In the genomic region with DNA sequence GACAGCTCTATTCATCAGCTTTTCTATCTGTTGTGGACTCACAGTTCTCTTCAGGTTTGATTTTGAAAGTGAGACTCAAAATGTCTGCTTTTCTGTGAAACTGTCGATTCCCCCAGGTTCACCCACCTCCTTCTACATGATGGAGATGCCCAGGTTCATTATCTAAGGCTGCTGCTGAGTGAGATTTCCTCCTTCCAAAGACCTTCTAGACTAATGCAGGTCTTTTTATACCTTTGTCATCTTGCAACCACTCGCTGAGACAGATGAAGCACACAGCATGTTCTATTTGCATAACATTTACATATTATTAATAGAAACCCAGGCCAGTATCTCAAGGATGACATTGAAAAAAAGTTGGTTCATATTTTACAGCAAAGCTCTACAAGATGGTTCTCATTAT, we compare ENCODE assay signal across 10 mouse cellular contexts.
"Had no signal": no experiment of that assay in that cellular context is flagged by ENCODE, and none has a peak within 500 bp of the region (broad histone marks: within the 10 kb centered on the region; RNA-seq: fewer than 3 reads in every experiment).

No protein-coding gene starts in this region.

- H3K4me2 ChIP-seq: limb, embryonic 13.5 days had no signal

- H3K36me3 ChIP-seq: limb, embryonic 13.5 days had no signal

- DNase-seq: kidney, adult 11 months; kidney, adult 9 months; kidney, postnatal 4 days; left cerebral cortex, postnatal 4 days; lung, adult 18-20 months; right cerebral cortex, postnatal 14 days; thymus, postnatal 36 days had no signal

- H3K9ac ChIP-seq: limb, embryonic 13.5 days; liver, embryonic 14.5 days had no signal

- H3K9me3 ChIP-seq: limb, embryonic 13.5 days had no signal

- H3K27me3 ChIP-seq: limb, embryonic 13.5 days had no signal

- H3K4me3 ChIP-seq: limb, embryonic 13.5 days had no signal

- H3K27ac ChIP-seq: kidney, postnatal 0 days; limb, embryonic 13.5 days; liver, embryonic 14.5 days had no signal
